Mouse (Mus musculus) thymus, adult 2 months (tissue): Measurements from ENCODE around the gene Dad1.

ENCODE experiments used
- CTCF ChIP-seq: fragments of 200-500 bp; IDR thresholded peaks from 2 replicates; pipeline ENCODE4 v1.5.1; 2012; ENCODE audit warnings: mild to moderate bottlenecking, control low read depth, low read length, moderate library complexity, borderline replicate concordance; ENCODE audit not compliant: control insufficient read depth, poor library complexity, insufficient read depth; ENCODE audit errors: extremely low read depth
- POLR2A ChIP-seq: fragments of 200-500 bp; IDR thresholded peaks from 2 replicates; pipeline ENCODE4 v1.6.1; 2012; ENCODE audit warnings: mild to moderate bottlenecking, low read length, control low read depth, moderate library complexity; ENCODE audit not compliant: control insufficient read depth, poor library complexity, insufficient read depth; ENCODE audit errors: extremely low read depth

GRCm38 (mm10) chr14:54236881-54237280 lies 17.0 kb downstream of the Dad1 start:
- TF ChIP-seq POLR2A (no peak), CTCF (no peak)
